Mouse (Mus musculus) CH12.LX (cell line): ENCODE data around the gene Med7. TPM values are rescaled to one million over a fixed set of nuclear protein-coding genes. Genes with fewer than 3 reads are reported as not detected.

Experiments used
- DNase-seq: peaks from one replicate; pipeline ENCODE4 v3.0.0-alpha.2; 2013; ENCODE audit errors: extremely low read depth
- H3K27ac ChIP-seq: 2 replicates; pipeline ENCODE4 v1.5.1; 2012; ENCODE audit warnings: low read depth, mild to moderate bottlenecking, control low read depth, moderate library complexity; ENCODE audit not compliant: insufficient read depth
- H3K27me3 ChIP-seq: replicated peaks from 2 replicates; pipeline ENCODE3; 2012; ENCODE audit warnings: inconsistent platforms
- H3K36me3 ChIP-seq, 2 experiments: replicated peaks in 1 of 2; 2 replicates each; pipeline versions ENCODE3 to v1.6.1; 2012; ENCODE audit warnings: inconsistent platforms in 1 of 2, low read length in 1 of 2, mild to moderate bottlenecking in 1 of 2, mixed read lengths in 1 of 2, moderate library complexity in 1 of 2; ENCODE audit not compliant: control insufficient read depth in 1 of 2, insufficient read depth in 1 of 2
- H3K4me1 ChIP-seq, 2 experiments: 2 replicates each; pipeline ENCODE4 v1.6.1; 2012; ENCODE audit warnings: inconsistent platforms in 1 of 2, moderate library complexity in 1 of 2; ENCODE audit not compliant: insufficient read depth in 2 of 2, control insufficient read depth in 1 of 2
- H3K4me2 ChIP-seq: 2 replicates; pipeline ENCODE4 v1.6.1; 2012; ENCODE audit warnings: low read depth, mild to moderate bottlenecking, control low read depth; ENCODE audit not compliant: poor library complexity, insufficient read depth, severe bottlenecking
- H3K4me3 ChIP-seq, 3 experiments: fragments of 150-350 bp in 1 of 3; sonication (generic) in 1 of 3; replicated peaks in 1 of 3; 2 replicates each; pipeline versions ENCODE3 to v1.5.1; 2011 to 2012; ENCODE audit warnings: low read depth in 2 of 3, low read length in 2 of 3, mild to moderate bottlenecking in 2 of 3, moderate library complexity in 2 of 3, control low read depth in 1 of 3, improper control_type of control experiment in 1 of 3, inconsistent platforms in 1 of 3, mixed read lengths in 1 of 3; ENCODE audit not compliant: poor library complexity in 1 of 3
- H3K79me2 ChIP-seq: replicated peaks from 2 replicates; pipeline ENCODE4 v1.6.1; 2012; ENCODE audit warnings: mild to moderate bottlenecking, moderate library complexity; ENCODE audit not compliant: control insufficient read depth, poor library complexity, insufficient read depth, severe bottlenecking; ENCODE audit errors: extremely low read depth
- H3K9ac ChIP-seq: 2 replicates; pipeline ENCODE4 v1.6.1; 2012; ENCODE audit warnings: low read depth, mild to moderate bottlenecking, control low read depth, moderate library complexity; ENCODE audit not compliant: insufficient read depth
- H3K9me3 ChIP-seq: replicated peaks from 2 replicates; pipeline ENCODE3; 2012; ENCODE audit warnings: low read length, inconsistent platforms, mixed read lengths
- BHLHE40 ChIP-seq: IDR thresholded peaks from 2 replicates; pipeline ENCODE4 v1.6.1; 2011; ENCODE audit warnings: mild to moderate bottlenecking, low read depth, low read length, improper control_type of control experiment
- CHD1 ChIP-seq: IDR thresholded peaks from 2 replicates; pipeline ENCODE4 v1.6.1; 2012; ENCODE audit warnings: low read depth, low read length, improper control_type of control experiment, inconsistent platforms
- CHD2 ChIP-seq: IDR thresholded peaks from 2 replicates; pipeline ENCODE4 v1.6.1; 2011; ENCODE audit warnings: low read length, improper control_type of control experiment
- ELF1 ChIP-seq: IDR thresholded peaks from 2 replicates; pipeline ENCODE4 v1.6.1; 2014; ENCODE audit warnings: low read depth, mild to moderate bottlenecking, inconsistent platforms, low read length, improper control_type of control experiment
- EP300 ChIP-seq: IDR thresholded peaks from 2 replicates; pipeline ENCODE4 v1.6.1; 2011; ENCODE audit warnings: low read length, improper control_type of control experiment
- GABPA ChIP-seq: IDR thresholded peaks from 2 replicates; pipeline ENCODE4 v1.6.1; 2012; ENCODE audit warnings: low read depth, low read length, improper control_type of control experiment, inconsistent platforms; ENCODE audit not compliant: insufficient replicate concordance
- HCFC1 ChIP-seq: IDR thresholded peaks from 2 replicates; pipeline ENCODE4 v1.6.1; 2012; ENCODE audit warnings: low read depth, mild to moderate bottlenecking, inconsistent platforms, low read length, improper control_type of control experiment
- IRF4 ChIP-seq: IDR thresholded peaks from 2 replicates; pipeline ENCODE4 v1.6.1; 2014; ENCODE audit warnings: low read depth, mild to moderate bottlenecking, inconsistent platforms, low read length, improper control_type of control experiment
- JUN ChIP-seq: IDR thresholded peaks from 2 replicates; pipeline ENCODE4 v1.6.1; 2011; ENCODE audit warnings: low read depth, mild to moderate bottlenecking, low read length, improper control_type of control experiment, moderate library complexity; ENCODE audit not compliant: insufficient read depth
- KAT2A ChIP-seq: IDR thresholded peaks from 2 replicates; pipeline ENCODE4 v1.6.1; 2012; ENCODE audit warnings: low read length, improper control_type of control experiment, inconsistent platforms; ENCODE audit not compliant: insufficient replicate concordance
- MAX ChIP-seq: IDR thresholded peaks from 2 replicates; pipeline ENCODE4 v1.6.1; 2011; ENCODE audit warnings: low read length, improper control_type of control experiment
- MAZ ChIP-seq: IDR thresholded peaks from 2 replicates; pipeline ENCODE4 v1.6.1; 2012; ENCODE audit warnings: low read depth, mild to moderate bottlenecking, inconsistent platforms, low read length, improper control_type of control experiment, moderate library complexity
- MEF2A ChIP-seq: IDR thresholded peaks from 2 replicates; pipeline ENCODE4 v1.6.1; 2014; ENCODE audit warnings: low read depth, mild to moderate bottlenecking, inconsistent platforms, low read length, improper control_type of control experiment, borderline replicate concordance
- MXI1 ChIP-seq: IDR thresholded peaks from 2 replicates; pipeline ENCODE4 v1.6.1; 2011; ENCODE audit warnings: mild to moderate bottlenecking, low read depth, low read length, improper control_type of control experiment
- NELFE ChIP-seq: IDR thresholded peaks from 2 replicates; pipeline ENCODE4 v1.6.1; 2011; ENCODE audit warnings: low read depth, low read length, improper control_type of control experiment
- PAX5 ChIP-seq: IDR thresholded peaks from 2 replicates; pipeline ENCODE4 v1.6.1; 2012; ENCODE audit warnings: low read length, inconsistent platforms, mixed read lengths
- POLR2AphosphoS2 ChIP-seq: IDR thresholded peaks from 2 replicates; pipeline ENCODE4 v1.6.1; 2011; ENCODE audit warnings: low read depth, low read length, improper control_type of control experiment
- RAD21 ChIP-seq: IDR thresholded peaks from 2 replicates; pipeline ENCODE4 v1.6.1; 2011; ENCODE audit warnings: low read depth, mild to moderate bottlenecking, low read length, improper control_type of control experiment, moderate library complexity
- RCOR1 ChIP-seq: conservative IDR thresholded peaks from 2 replicates; pipeline ENCODE4 v1.6.1; 2012; ENCODE audit warnings: low read depth, mild to moderate bottlenecking, inconsistent platforms, low read length, improper control_type of control experiment
- SIN3A ChIP-seq: IDR thresholded peaks from 2 replicates; pipeline ENCODE4 v1.6.1; 2012; ENCODE audit warnings: low read length, improper control_type of control experiment, inconsistent platforms
- SMC3 ChIP-seq: IDR thresholded peaks from 2 replicates; pipeline ENCODE4 v1.6.1; 2011; ENCODE audit warnings: low read depth, low read length, improper control_type of control experiment
- TBP ChIP-seq: conservative IDR thresholded peaks from 2 replicates; pipeline ENCODE4 v1.6.1; 2011; ENCODE audit warnings: low read depth, low read length, improper control_type of control experiment
- TCF12 ChIP-seq: IDR thresholded peaks from 2 replicates; pipeline ENCODE4 v1.6.1; 2014; ENCODE audit warnings: low read depth, mild to moderate bottlenecking, inconsistent platforms, low read length, improper control_type of control experiment
- USF1 ChIP-seq: IDR thresholded peaks from 2 replicates; pipeline ENCODE4 v1.6.1; 2014; ENCODE audit warnings: low read depth, mild to moderate bottlenecking, inconsistent platforms, low read length, improper control_type of control experiment
- USF2 ChIP-seq: conservative IDR thresholded peaks from 2 replicates; pipeline ENCODE4 v1.6.1; 2011; ENCODE audit warnings: low read depth, low read length, improper control_type of control experiment
- ZC3H11A ChIP-seq: IDR thresholded peaks from 2 replicates; pipeline ENCODE4 v1.6.1; 2012; ENCODE audit warnings: low read depth, mild to moderate bottlenecking, inconsistent platforms, low read length, improper control_type of control experiment
- ZKSCAN1 ChIP-seq: IDR thresholded peaks from 2 replicates; pipeline ENCODE4 v1.6.1; 2012; ENCODE audit warnings: low read depth, inconsistent platforms, low read length, improper control_type of control experiment, borderline replicate concordance
- ZMIZ1 ChIP-seq: IDR thresholded peaks from 2 replicates; pipeline ENCODE4 v1.6.1; 2012; ENCODE audit warnings: low read depth, mild to moderate bottlenecking, inconsistent platforms, low read length, improper control_type of control experiment
- ZNF384 ChIP-seq: IDR thresholded peaks from 2 replicates; pipeline ENCODE4 v1.6.1; 2012; ENCODE audit warnings: low read depth, low read length, improper control_type of control experiment, inconsistent platforms
- dilution Hi-C: fragments of 300-500 bp; cut with MboI; formaldehyde crosslinking; loops from 2 replicates; pipeline ENCODE4 v1.14.3; 2020; ENCODE audit warnings: low sequenced_read_pairs; ENCODE audit not compliant: extremely low pct_unique_long_range_greater_than_20kb, extremely low pct_ligation_motif_present
- in situ Hi-C: fragments of 300-500 bp; cut with MboI; formaldehyde crosslinking; loops from 3 replicates; pipeline ENCODE4 v1.14.3; 2019; ENCODE audit warnings: low sequenced_read_pairs, low pct_ligation_motif_present, low pct_unique_long_range_greater_than_20kb, mixed read lengths
- polyA plus RNA-seq: library from polyadenylated mRNA; unstranded; fragments of >175 nt; gene quantifications from 2 replicates; pipeline ENCODE4 v1.2.1, GENCODE M21; 2012; ENCODE audit warnings: low read depth; ENCODE audit not compliant: insufficient read length
- total RNA-seq, 2 experiments: library from RNA; depleted of rRNA; stranded (reverse); fragments of 300-350 nt in 1 of 2; fragments of >200 nt in 1 of 2; gene quantifications; 2 replicates each; pipeline ENCODE4 v1.2.3; 2012 to 2014

The Med7 gene
- total and polyA plus RNA-seq, 3 experiments = 32.7 to 104 (median 59.9) TPM

- Histone ChIP-seq H3K4me3 (peak overlapping the region in 1 of 3 experiments; percentile 49), H3K4me2 (no peak overlapping the region), H3K79me2 (no peaks in the 10 kb centered on the region), H3K36me3 (no peaks in the 10 kb centered on the region), H3K27ac (peak overlapping the region; percentile 79; the same call in 1 of the 2 replicates), H3K4me1 (peaks cover 37 to 71% of the 10 kb centered on the region in 2 experiments), H3K9me3 (no peaks in the 10 kb centered on the region), H3K9ac (no peak overlapping the region), H3K27me3 (no peaks in the 10 kb centered on the region)
- TF ChIP-seq IRF4 (0 out of 2 replicates have a peak, but pooled peaks have one; percentile 2), TBP (no peak), KAT2A (no peak), TCF12 (0 out of 2 replicates have a peak, but pooled peaks have one; percentile 32)
- in situ Hi-C loops = no loop called here
- no peak for DNase-seq
- dilution Hi-C loops = no loop called here
These were observed 41.0 kb upstream of the Med7 start for GRCm38 (mm10) chr11:46395698-46396097.

GRCm38 (mm10) chr11:46396167-46396859, 40.4 kb upstream of the Med7 start, which contains the start of gene Fam71b:
Gene Fam71b, plus strand, starts transcription at chr11:46396559.
- Histone ChIP-seq H3K4me1 (peaks cover 39 to 77% of the 10 kb centered on the region in 2 experiments), H3K27ac (peak within 1 kb of the TSS; percentile 79), H3K79me2 (no peaks in the 10 kb centered on the region), H3K9ac (peak within 1 kb of the TSS; percentile 53), H3K27me3 (no peaks in the 10 kb centered on the region), H3K4me3 (peak within 1 kb of the TSS in 2 of 3 experiments; percentile 10 to 49), H3K36me3 (no peaks in the 10 kb centered on the region), H3K4me2 (peak within 1 kb of the TSS; percentile 9; the same call in 1 of the 2 replicates), H3K9me3 (no peaks in the 10 kb centered on the region)
- in situ Hi-C loops = no loop called here
- DNase-seq = no peak
- dilution Hi-C loops = no loop called here
- TF ChIP-seq EP300 = no peak
- TF ChIP-seq NELFE = peak; percentile 54; the same call in 1 of the 2 replicates
- 0 out of 2 replicates have a peak, but pooled peaks have one; percentile 34 for TF ChIP-seq ELF1
- no peak for TF ChIP-seq USF2
- peak; percentile 23; the same call in 1 of the 2 replicates for TF ChIP-seq SMC3
- peak; percentile 70 for TF ChIP-seq CHD2
- TF ChIP-seq BHLHE40 = peak; percentile 7; the same call in 1 of the 2 replicates
- TF ChIP-seq MEF2A = 0 out of 2 replicates have a peak, but pooled peaks have one; percentile 38
- TF ChIP-seq TCF12 = no peak; the same call in 1 of the 2 replicates
- TF ChIP-seq CHD1 = no peak; the same call in 1 of the 2 replicates
- no peak; the same call in 1 of the 2 replicates for TF ChIP-seq IRF4
- no peak for TF ChIP-seq PAX5
- no peak for TF ChIP-seq JUN
- no peak for TF ChIP-seq GABPA
- no peak for TF ChIP-seq KAT2A
- TF ChIP-seq HCFC1 = 0 out of 2 replicates have a peak, but pooled peaks have one; percentile 24
- peak; percentile 20; the same call in 1 of the 2 replicates for TF ChIP-seq MAX
- peak; percentile 29; the same call in 1 of the 2 replicates for TF ChIP-seq RCOR1
- no peak for TF ChIP-seq ZKSCAN1
- TF ChIP-seq ZC3H11A = no peak
- peak; percentile 39; the same call in 1 of the 2 replicates for TF ChIP-seq MXI1
- TF ChIP-seq ZMIZ1 = 0 out of 2 replicates have a peak, but pooled peaks have one; percentile 17
- no peak for TF ChIP-seq POLR2AphosphoS2
- TF ChIP-seq ZNF384 = no peak
- peak; percentile 59 for TF ChIP-seq SIN3A
- no peak; the same call in 1 of the 2 replicates for TF ChIP-seq RAD21
- no peak for TF ChIP-seq USF1
- no peak for TF ChIP-seq TBP
- 0 out of 2 replicates have a peak, but pooled peaks have one; percentile 33 for TF ChIP-seq MAZ
